Mouse (Mus musculus) ES-E14 (cell line): ENCODE measurements at regions not wholly inside any gene's neighbourhood (a gene's known extent, or its start where the extent isn't known, plus 50 kb on each side); places are given as distances from the start of the nearest gene placed in this dataset.
A peak's percentile ranks its signal among the peaks of the same experiment; 100 is the strongest.

Source experiments
- DNase-seq: peaks from one replicate; pipeline ENCODE4 v3.0.0-alpha.2; 2013; ENCODE audit warnings: low read depth, low spot score
- H3K27ac ChIP-seq: 2 replicates; pipeline ENCODE4 v1.5.1; 2012; ENCODE audit warnings: low read depth, mild to moderate bottlenecking, low read length, moderate library complexity, mixed read lengths; ENCODE audit not compliant: poor library complexity, insufficient read depth, severe bottlenecking
- H3K36me3 ChIP-seq: 2 replicates; pipeline ENCODE4 v1.6.1; 2012; ENCODE audit warnings: mild to moderate bottlenecking, low read length, moderate library complexity, mixed read lengths; ENCODE audit not compliant: control insufficient read depth, poor library complexity, insufficient read depth, severe bottlenecking
- H3K4me1 ChIP-seq, 2 experiments: fragments of 150-350 bp in 1 of 2; sonication (generic) in 1 of 2; 2 replicates each; pipeline ENCODE4 v1.6.1; 2012; ENCODE audit warnings: low read length in 2 of 2, mild to moderate bottlenecking in 1 of 2, mixed read lengths in 1 of 2; ENCODE audit not compliant: control insufficient read depth in 2 of 2, insufficient read depth in 2 of 2, poor library complexity in 1 of 2
- H3K4me3 ChIP-seq, 2 experiments: fragments of 150-350 bp in 1 of 2; sonication (generic) in 1 of 2; 2 replicates each; pipeline ENCODE4 v1.5.1; 2012; ENCODE audit warnings: low read length in 2 of 2, low read depth in 1 of 2, mild to moderate bottlenecking in 1 of 2, mixed read lengths in 1 of 2; ENCODE audit not compliant: insufficient read depth in 1 of 2, poor library complexity in 1 of 2, severe bottlenecking in 1 of 2
- H3K9ac ChIP-seq: 2 replicates; pipeline ENCODE4 v1.6.1; 2012; ENCODE audit warnings: low read depth, mild to moderate bottlenecking, low read length, mixed read lengths; ENCODE audit not compliant: poor library complexity, insufficient read depth, severe bottlenecking
- H3K9me3 ChIP-seq: fragments of 150-350 bp; sonication (generic); 2 replicates; pipeline ENCODE4 v1.6.1; 2012; ENCODE audit warnings: low read depth, mild to moderate bottlenecking, low read length; ENCODE audit not compliant: control insufficient read depth, insufficient read depth
- CHD2 ChIP-seq: IDR thresholded peaks from 2 replicates; pipeline ENCODE4 v1.6.1; 2014; ENCODE audit warnings: mild to moderate bottlenecking, low read depth, low read length, inconsistent platforms
- HCFC1 ChIP-seq: IDR thresholded peaks from 2 replicates; pipeline ENCODE4 v1.6.1; 2012; ENCODE audit warnings: low read length, inconsistent platforms, borderline replicate concordance; ENCODE audit not compliant: insufficient read depth
- MAFK ChIP-seq: IDR thresholded peaks from 2 replicates; pipeline ENCODE4 v1.6.1; 2014; ENCODE audit warnings: mild to moderate bottlenecking, low read depth, low read length, inconsistent platforms; ENCODE audit not compliant: insufficient read depth
- ZC3H11A ChIP-seq: IDR thresholded peaks from 2 replicates; pipeline ENCODE4 v1.6.1; 2012; ENCODE audit warnings: low read depth, mild to moderate bottlenecking, inconsistent platforms, low read length, borderline replicate concordance
- ZNF384 ChIP-seq: IDR thresholded peaks from 2 replicates; pipeline ENCODE4 v1.6.1; 2012; ENCODE audit warnings: low read depth, low read length, inconsistent platforms
- in situ Hi-C, 2 experiments: fragments of 600-800 bp; cut with MboI; formaldehyde crosslinking; loops; one replicate each; pipeline ENCODE4 v1.15.1; 2025; ENCODE audit warnings: low sequenced_read_pairs in 2 of 2, inconsistent platforms in 1 of 2; ENCODE audit not compliant: unreplicated experiment in 2 of 2

- Histone ChIP-seq H3K4me3 (no peak overlapping the region), H3K9ac (no peak overlapping the region), H3K27ac (no peak overlapping the region), H3K36me3 (no peaks in the 10 kb centered on the region), H3K9me3 (no peaks in the 10 kb centered on the region), H3K4me1 (no peaks in the 10 kb centered on the region; a peak in 1 of 4 replicates)
- no peak for DNase-seq
- in situ Hi-C loops, result no loop called here
- TF ChIP-seq HCFC1 (no peak), CHD2 (no peak), MAFK (no peak), ZNF384 (no peak), ZC3H11A (no peak)
These were observed 207.7 kb upstream of the Camk1g start for GRCm38 (mm10) chr1:193577821-193578220.

GRCm38 (mm10) chr1:193575986-193576713 is 206.1 kb upstream of the Camk1g start:
- no peak for TF ChIP-seq MAFK
- peak; percentile 50 for TF ChIP-seq ZC3H11A
- no peak for TF ChIP-seq CHD2
- TF ChIP-seq ZNF384, result no peak

GRCm38 (mm10) chr1:193572827-193573226 is 202.7 kb upstream of the Camk1g start:
- H3K36me3 ChIP-seq, result no peaks in the 10 kb centered on the region
- no peaks in the 10 kb centered on the region; a peak in 1 of 4 replicates for H3K4me1 ChIP-seq
- no peaks in the 10 kb centered on the region for H3K9me3 ChIP-seq
- in situ Hi-C loops, result no loop called here
- DNase-seq, result no peak
- no peak overlapping the region for H3K4me3 ChIP-seq
- H3K27ac ChIP-seq, result no peak overlapping the region
- TF ChIP-seq HCFC1 (no peak), CHD2 (no peak), MAFK (no peak), ZC3H11A (no peak), ZNF384 (no peak)
- no peak overlapping the region for H3K9ac ChIP-seq

More at GRCm38 (mm10) chr1:193575986-193576713, 206.1 kb upstream of the Camk1g start:
- Histone ChIP-seq H3K36me3 (no peaks in the 10 kb centered on the region), H3K4me1 (no peaks in the 10 kb centered on the region; a peak in 1 of 4 replicates), H3K27ac (no peak overlapping the region), H3K4me3 (no peak overlapping the region), H3K9ac (no peak overlapping the region), H3K9me3 (no peaks in the 10 kb centered on the region)
- DNase-seq, result peak; percentile 68
- in situ Hi-C loops, result no loop called here

GRCm38 (mm10) chr1:193572411-193572810 is 202.3 kb upstream of the Camk1g start:
- TF ChIP-seq HCFC1 (no peak), MAFK (no peak), CHD2 (no peak), ZNF384 (no peak), ZC3H11A (no peak)
- H3K4me3 ChIP-seq, result no peak overlapping the region
- in situ Hi-C loops, result no loop called here

GRCm38 (mm10) chr1:193571088-193571487 is 201.0 kb upstream of the Camk1g start:
- Histone ChIP-seq H3K36me3 (no peaks in the 10 kb centered on the region), H3K27ac (no peak overlapping the region), H3K9me3 (no peaks in the 10 kb centered on the region), H3K9ac (no peak overlapping the region), H3K4me3 (no peak overlapping the region), H3K4me1 (no peaks in the 10 kb centered on the region; a peak in 1 of 4 replicates)
- in situ Hi-C loops, result no loop called here
- no peak for DNase-seq
- no peak for TF ChIP-seq ZNF384
- no peak for TF ChIP-seq MAFK
- TF ChIP-seq HCFC1, result no peak

More at GRCm38 (mm10) chr1:193572411-193572810, 202.3 kb upstream of the Camk1g start:
- no peak for DNase-seq
- Histone ChIP-seq H3K36me3 (no peaks in the 10 kb centered on the region), H3K27ac (no peak overlapping the region), H3K9ac (no peak overlapping the region), H3K4me1 (no peaks in the 10 kb centered on the region; a peak in 1 of 4 replicates), H3K9me3 (no peaks in the 10 kb centered on the region)
